Mouse (Mus musculus): ENCODE measurements around the gene Anapc15-ps. TPM values are rescaled to one million over a fixed set of nuclear protein-coding genes. Genes with fewer than 3 reads are reported as not detected.

Anapc15-ps gene
- polyA plus RNA-seq, 1 experiment from 2014 or later = not detected

- Histone ChIP-seq H3K9me3 (no peaks in the 10 kb centered on the region), H3K4me1 (peaks cover 45% of the 10 kb centered on the region), H3K4me3 (no peak overlapping the region), H3K36me3 (no peaks in the 10 kb centered on the region), H3K9ac (no peak overlapping the region), H3K27me3 (replicated peaks) (no peaks in the 10 kb centered on the region), H3K27ac (replicated peaks) (no peak overlapping the region), H3K4me2 (no peak overlapping the region)
- WGBS = 63% methylated on average over 5 of the region's 5 CpGs
- no peak for ATAC-seq (ENCODE audit: extremely low read depth, insufficient number of reproducible peaks, low FRiP score, low TSS enrichment)
These were observed 5.9 kb upstream of the Anapc15-ps start for GRCm38 (mm10) chr10:95679131-95679530.

DNA sequence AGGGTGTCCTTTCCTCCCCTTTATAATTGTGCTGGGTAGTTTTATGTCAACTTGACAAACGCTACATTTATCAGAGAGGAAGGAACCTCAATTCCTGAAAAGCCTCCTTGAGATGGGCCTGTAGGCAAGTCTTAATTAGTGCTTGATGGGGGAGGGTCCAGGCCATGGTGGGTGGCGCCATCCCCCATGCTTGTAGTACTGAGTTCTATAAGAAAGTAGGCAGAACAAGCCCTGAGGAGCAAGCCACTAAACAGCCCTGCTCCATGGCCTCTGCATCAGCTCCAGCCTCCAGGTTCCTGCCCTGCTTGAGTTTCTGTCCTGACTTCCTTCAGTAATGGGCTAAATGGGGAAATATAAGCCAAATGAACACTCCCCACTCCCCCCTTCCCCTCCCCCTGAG is 5.4 kb upstream of the Anapc15-ps start:
- 84% methylated on average over 2 of the region's 2 CpGs for WGBS
- no peaks in the 10 kb centered on the region for H3K36me3 ChIP-seq
- no peak overlapping the region for H3K4me3 ChIP-seq
- H3K4me2 ChIP-seq = no peak overlapping the region
- no peak overlapping the region for H3K9ac ChIP-seq
- H3K9me3 ChIP-seq = no peaks in the 10 kb centered on the region
- peak overlapping the region; percentile 81 for H3K27ac ChIP-seq (replicated peaks)
- ATAC-seq (ENCODE audit: extremely low read depth, insufficient number of reproducible peaks, low FRiP score, low TSS enrichment) = no peak
- peaks cover 45% of the 10 kb centered on the region for H3K4me1 ChIP-seq
- no peaks in the 10 kb centered on the region for H3K27me3 ChIP-seq (replicated peaks)

DNA sequence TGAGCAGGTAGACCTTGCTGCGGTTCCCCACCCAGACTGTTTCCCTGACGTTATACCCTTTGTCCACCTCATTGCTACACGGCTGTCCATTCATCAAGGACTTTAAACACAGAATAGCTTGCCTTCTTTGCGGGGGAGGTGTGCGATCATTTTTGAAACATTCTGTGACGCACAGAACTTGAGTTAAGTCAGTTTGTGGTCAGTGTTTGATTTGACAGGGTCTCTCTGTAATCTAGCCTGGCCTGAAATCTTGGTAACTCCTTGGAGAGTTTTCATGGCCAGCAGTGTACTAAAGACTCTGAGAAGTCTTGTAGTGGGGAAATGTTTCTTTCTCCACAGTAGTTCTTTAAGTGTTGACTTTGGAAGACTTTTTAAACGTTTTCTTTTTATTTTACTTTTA is 5.0 kb upstream of the Anapc15-ps start:
- 58% methylated on average over 7 of the region's 7 CpGs for WGBS
- no peak for ATAC-seq (ENCODE audit: extremely low read depth, insufficient number of reproducible peaks, low FRiP score, low TSS enrichment)
- H3K9ac ChIP-seq = peak overlapping the region; percentile 58
- H3K9me3 ChIP-seq = no peaks in the 10 kb centered on the region
- H3K27me3 ChIP-seq (replicated peaks) = no peaks in the 10 kb centered on the region
- no peaks in the 10 kb centered on the region for H3K36me3 ChIP-seq
- no peak overlapping the region for H3K4me3 ChIP-seq
- peak overlapping the region; percentile 81 for H3K27ac ChIP-seq (replicated peaks)
- peak overlapping the region; percentile 65 for H3K4me2 ChIP-seq
- peaks cover 45% of the 10 kb centered on the region for H3K4me1 ChIP-seq

GRCm38 (mm10) chr10:95677356-95678109 is 4.3 kb upstream of the Anapc15-ps start:
- no peaks in the 10 kb centered on the region for H3K27me3 ChIP-seq (replicated peaks)
- 29% methylated on average over 22 of the region's 22 CpGs for WGBS
- peak; percentile 43; the same call in 1 of the 2 replicates for ATAC-seq (ENCODE audit: extremely low read depth, insufficient number of reproducible peaks, low FRiP score, low TSS enrichment)
- peak overlapping the region; percentile 58 for H3K9ac ChIP-seq
- peaks cover 45% of the 10 kb centered on the region for H3K4me1 ChIP-seq
- H3K27ac ChIP-seq (replicated peaks) = peak overlapping the region; percentile 81
- no peaks in the 10 kb centered on the region for H3K36me3 ChIP-seq
- peak overlapping the region; percentile 65 for H3K4me2 ChIP-seq
- H3K9me3 ChIP-seq = no peaks in the 10 kb centered on the region
- H3K4me3 ChIP-seq = peak overlapping the region; percentile 39

- peak overlapping the region; percentile 39 for H3K4me3 ChIP-seq
- WGBS = 50% methylated on average over 5 of the region's 5 CpGs
These were observed 3.7 kb upstream of the Anapc15-ps start for GRCm38 (mm10) chr10:95676991-95677355.

GRCm38 (mm10) chr10:95676387-95676786 is 3.1 kb upstream of the Anapc15-ps start:
- Histone ChIP-seq H3K9me3 (no peaks in the 10 kb centered on the region), H3K4me1 (peaks cover 42% of the 10 kb centered on the region), H3K4me2 (no peak overlapping the region), H3K9ac (no peak overlapping the region), H3K27ac (replicated peaks) (no peak overlapping the region), H3K36me3 (no peaks in the 10 kb centered on the region), H3K4me3 (no peak overlapping the region), H3K27me3 (replicated peaks) (no peaks in the 10 kb centered on the region)
- WGBS = 78% methylated on average over 2 of the region's 2 CpGs
- no peak for ATAC-seq (ENCODE audit: extremely low read depth, insufficient number of reproducible peaks, low FRiP score, low TSS enrichment)

More at GRCm38 (mm10) chr10:95676991-95677355, 3.7 kb upstream of the Anapc15-ps start:
- H3K27me3 ChIP-seq (replicated peaks) = no peaks in the 10 kb centered on the region
- H3K27ac ChIP-seq (replicated peaks) = peak overlapping the region; percentile 81; the same call in 1 of the 2 replicates
- H3K9ac ChIP-seq = peak overlapping the region; percentile 40; the same call in 1 of the 2 replicates
- no peaks in the 10 kb centered on the region for H3K9me3 ChIP-seq
- ATAC-seq (ENCODE audit: extremely low read depth, insufficient number of reproducible peaks, low FRiP score, low TSS enrichment) = no peak
- H3K4me2 ChIP-seq = peak overlapping the region; percentile 65
- H3K36me3 ChIP-seq = no peaks in the 10 kb centered on the region
- peaks cover 45% of the 10 kb centered on the region for H3K4me1 ChIP-seq

GRCm38 (mm10) chr10:95670781-95671780 is 2.2 kb downstream of the Anapc15-ps start:
- Histone ChIP-seq H3K36me3 (no peaks in the 10 kb centered on the region), H3K4me3 (no peak overlapping the region), H3K4me1 (no peaks in the 10 kb centered on the region), H3K9me3 (no peaks in the 10 kb centered on the region), H3K27me3 (replicated peaks) (no peaks in the 10 kb centered on the region), H3K9ac (no peak overlapping the region), H3K27ac (replicated peaks) (no peak overlapping the region), H3K4me2 (no peak overlapping the region)
- no peak for ATAC-seq (ENCODE audit: extremely low read depth, insufficient number of reproducible peaks, low FRiP score, low TSS enrichment)
- 81% methylated on average over 21 of the region's 21 CpGs for WGBS

DNA sequence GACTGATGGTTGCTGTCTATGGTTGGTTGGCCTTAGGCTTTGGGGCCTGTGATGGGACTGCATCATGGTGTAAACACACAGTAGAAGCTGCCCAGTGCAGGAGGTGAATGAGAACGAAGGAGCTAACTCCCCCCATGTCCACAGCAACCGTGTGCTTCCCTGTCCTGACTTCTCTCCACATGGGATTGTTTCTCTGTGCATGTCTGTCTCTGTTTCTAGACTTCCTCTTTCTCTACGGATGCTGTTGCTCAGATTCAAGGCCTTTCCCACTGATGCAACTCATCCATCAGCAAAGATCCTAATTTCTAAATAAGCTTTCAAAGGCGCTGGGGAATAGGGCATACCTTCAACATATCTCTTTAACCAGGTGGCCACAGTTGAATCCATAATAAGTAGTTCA is 3.4 kb downstream of the Anapc15-ps start:
- H3K36me3 ChIP-seq = no peaks in the 10 kb centered on the region
- WGBS = 80% methylated on average over 4 of the region's 4 CpGs
- no peak overlapping the region for H3K4me3 ChIP-seq
- peaks cover 3% of the 10 kb centered on the region; the same call in 1 of the 2 replicates for H3K4me1 ChIP-seq
- H3K9me3 ChIP-seq = no peaks in the 10 kb centered on the region
- ATAC-seq (ENCODE audit: extremely low read depth, insufficient number of reproducible peaks, low FRiP score, low TSS enrichment) = no peak
- H3K27me3 ChIP-seq (replicated peaks) = no peaks in the 10 kb centered on the region
- no peak overlapping the region for H3K4me2 ChIP-seq
- no peak overlapping the region for H3K27ac ChIP-seq (replicated peaks)
- no peak overlapping the region for H3K9ac ChIP-seq

GRCm38 (mm10) chr10:95669034-95669433 is 4.2 kb downstream of the Anapc15-ps start:
- Histone ChIP-seq H3K36me3 (no peaks in the 10 kb centered on the region), H3K4me2 (no peak overlapping the region), H3K27me3 (replicated peaks) (no peaks in the 10 kb centered on the region), H3K4me1 (peaks cover 3% of the 10 kb centered on the region; the same call in 1 of the 2 replicates), H3K9ac (no peak overlapping the region), H3K27ac (replicated peaks) (no peak overlapping the region), H3K9me3 (no peaks in the 10 kb centered on the region), H3K4me3 (no peak overlapping the region)
- ATAC-seq (ENCODE audit: extremely low read depth, insufficient number of reproducible peaks, low FRiP score, low TSS enrichment) = no peak
- WGBS = 84% methylated on average over 3 of the region's 3 CpGs

GRCm38 (mm10) chr10:95667371-95668030 is 5.8 kb downstream of the Anapc15-ps start:
- 62% methylated on average over 3 of the region's 3 CpGs for WGBS
- ATAC-seq (ENCODE audit: extremely low read depth, insufficient number of reproducible peaks, low FRiP score, low TSS enrichment) = no peak
- peaks cover 3% of the 10 kb centered on the region; the same call in 1 of the 2 replicates for H3K4me1 ChIP-seq
- H3K36me3 ChIP-seq = no peaks in the 10 kb centered on the region
- no peak overlapping the region for H3K9ac ChIP-seq
- no peaks in the 10 kb centered on the region for H3K27me3 ChIP-seq (replicated peaks)
- no peaks in the 10 kb centered on the region for H3K9me3 ChIP-seq
- no peak overlapping the region for H3K27ac ChIP-seq (replicated peaks)
- H3K4me3 ChIP-seq = no peak overlapping the region
- no peak overlapping the region for H3K4me2 ChIP-seq

DNA sequence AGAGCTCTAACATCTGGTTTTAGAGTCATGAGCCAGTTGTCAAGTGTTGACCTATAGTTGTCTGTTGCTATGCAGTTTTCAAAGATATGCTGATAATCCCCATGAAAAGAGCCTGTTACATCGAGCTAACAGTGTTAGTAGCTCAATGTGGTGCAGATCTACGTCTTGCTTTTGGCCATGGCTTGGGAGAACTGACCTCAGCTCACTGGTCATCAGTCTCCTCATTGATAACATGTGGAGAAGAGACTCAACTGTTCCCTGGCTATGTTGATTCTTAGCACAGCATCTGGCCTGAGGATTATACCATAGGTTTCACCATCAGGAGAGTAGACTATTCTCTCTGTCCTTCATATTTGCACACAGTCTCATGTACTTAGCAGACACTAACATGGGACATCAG is 6.5 kb downstream of the Anapc15-ps start:
- 57% methylated on average over 2 of the region's 2 CpGs for WGBS
- ATAC-seq (ENCODE audit: extremely low read depth, insufficient number of reproducible peaks, low FRiP score, low TSS enrichment) = no peak
- no peaks in the 10 kb centered on the region for H3K27me3 ChIP-seq (replicated peaks)
- H3K9me3 ChIP-seq = no peaks in the 10 kb centered on the region
- H3K4me1 ChIP-seq = peaks cover 3% of the 10 kb centered on the region; the same call in 1 of the 2 replicates
- H3K36me3 ChIP-seq = no peaks in the 10 kb centered on the region
- H3K4me3 ChIP-seq = no peak overlapping the region
- H3K4me2 ChIP-seq = no peak overlapping the region
- H3K9ac ChIP-seq = no peak overlapping the region
- no peak overlapping the region for H3K27ac ChIP-seq (replicated peaks)

Measured in heart, embryonic 13.5 days (tissue).